Mouse (Mus musculus) skeletal muscle tissue, adult 2 months (tissue): ENCODE data around the gene Olfr868.

ENCODE experiments used
- DNase-seq: peaks from one replicate; pipeline ENCODE4 v3.0.0-alpha.2; 2012; ENCODE audit warnings: low read depth, low spot score

Olfr868 gene

GRCm38 (mm10) chr9:20098326-20098725 lies at the start of gene Olfr868:
Olfr868 (plus strand) TSS chr9:20098626.
- no peak for DNase-seq

- no peak for DNase-seq
Measured at GRCm38 (mm10) chr9:20057462-20057861, 41.0 kb upstream of the Olfr868 start, which contains the start of gene Olfr867. Olfr867 (minus strand) TSS chr9:20057562.

- no peak for DNase-seq
Measured at GRCm38 (mm10) chr9:20070236-20070635, 28.2 kb upstream of the Olfr868 start.

- no peak for DNase-seq
Measured at GRCm38 (mm10) chr9:20071291-20071690, 27.1 kb upstream of the Olfr868 start.

GRCm38 (mm10) chr9:20073523-20074177 lies 24.8 kb upstream of the Olfr868 start:
- DNase-seq: no peak

GRCm38 (mm10) chr9:20128709-20129108 lies 30.3 kb downstream of the Olfr868 start, which contains the start of gene Olfr869:
Olfr869 (plus strand) TSS chr9:20129009.
- DNase-seq: no peak

- no peak for DNase-seq
Measured at GRCm38 (mm10) chr9:20149706-20150105, 51.3 kb downstream of the Olfr868 start.
